Mouse (Mus musculus) kidney, postnatal 0 days (tissue): ENCODE results near the gene Olfr1167. TPM values are rescaled to one million over a fixed set of nuclear protein-coding genes. Genes with fewer than 3 reads are reported as not detected.
"Not testable (repeated sequence)": the region's sequence is repeated elsewhere in the genome, so short reads cannot be mapped to it uniquely, and the experiment has no call there.

Source experiments
- ATAC-seq: fragments of 200-750 bp; cut with Nextera tagmentation; replicated peaks from 2 replicates; pipeline ENCODE4 v1.8.0; 2017; ENCODE audit warnings: low read depth, moderate number of reproducible peaks, moderate TSS enrichment, moderate library complexity; ENCODE audit not compliant: low FRiP score
- DNase-seq: peaks from one replicate; pipeline ENCODE4 v3.0.0-alpha.2; 2016; ENCODE audit warnings: low spot score
- H3K27ac ChIP-seq: fragments of 300-500 bp; sonication (generic); 2 replicates; pipeline ENCODE4 v1.5.1; 2014; ENCODE audit warnings: mild to moderate bottlenecking
- H3K27me3 ChIP-seq: fragments of 300-500 bp; sonication (generic); 2 replicates; pipeline ENCODE4 v1.6.1; 2014; ENCODE audit warnings: low read length, mixed read lengths; ENCODE audit not compliant: insufficient read depth
- H3K36me3 ChIP-seq: fragments of 300-500 bp; sonication (generic); 2 replicates; pipeline ENCODE4 v1.6.1; 2014; ENCODE audit warnings: low read length, mixed read lengths; ENCODE audit not compliant: insufficient read depth
- H3K4me1 ChIP-seq: fragments of 300-500 bp; sonication (generic); replicated peaks from 2 replicates; pipeline ENCODE4 v1.6.1; 2014; ENCODE audit warnings: antibody characterized with exemption, low read length, mixed read lengths; ENCODE audit not compliant: insufficient read depth
- H3K4me2 ChIP-seq: fragments of 300-500 bp; sonication (generic); 2 replicates; pipeline ENCODE4 v1.6.1; 2014; ENCODE audit warnings: mild to moderate bottlenecking, low read length, moderate library complexity, mixed read lengths
- H3K4me3 ChIP-seq: fragments of 300-500 bp; sonication (generic); replicated peaks from 2 replicates; pipeline ENCODE4 v1.5.1; 2014; ENCODE audit warnings: low read depth, low read length
- H3K9ac ChIP-seq: fragments of 300-500 bp; sonication (generic); 2 replicates; pipeline ENCODE4 v1.6.1; 2014; ENCODE audit warnings: low read depth, low read length
- H3K9me3 ChIP-seq: fragments of 300-500 bp; sonication (generic); replicated peaks from 2 replicates; pipeline ENCODE4 v1.6.1; 2016; ENCODE audit warnings: low read length, inconsistent platforms, mixed read lengths
- CTCF ChIP-seq: IDR thresholded peaks from 2 replicates; pipeline ENCODE4 v1.5.1; 2016; ENCODE audit warnings: antibody characterized with exemption, low read depth, mild to moderate bottlenecking, moderate library complexity
- WGBS: fragments of 180-500 bp; shearing (Covaris S2); extraction: QIAGEN DNeasy Blood & Tissue Kit; methylation state at CpG from one replicate; pipeline ENCODE4 v1.1.7; 2014; 5-methylcytosine and 5-hydroxymethylcytosine counted together
- polyA plus RNA-seq: library from polyadenylated mRNA; unstranded; fragments of >200 nt; fragmentation: Nextera tagmentation; extraction: Ambion mirVana; gene quantifications from 2 replicates; pipeline ENCODE4 v1.2.1, GENCODE M21; 2015

Gene Olfr1167
- polyA plus RNA-seq, result not detected in 2 replicates

GRCm38 (mm10) chr2:88155093-88155492 lies at the start of gene Olfr1167:
TSS of gene Olfr1167 (minus strand) at chr2:88155193.
- H3K4me1 ChIP-seq, H3K27me3 ChIP-seq, ATAC-seq, H3K27ac ChIP-seq, H3K4me3 ChIP-seq, H3K36me3 ChIP-seq, DNase-seq, H3K9me3 ChIP-seq, H3K4me2 ChIP-seq, H3K9ac ChIP-seq: not testable (repeated sequence)
- 88% methylated on average over 1 of the region's 1 CpGs for WGBS

GRCm38 (mm10) chr2:88181580-88181979 lies 26.6 kb upstream of the Olfr1167 start, which contains the start of gene Olfr1168:
TSS of gene Olfr1168 (plus strand) at chr2:88181880.
- H3K4me3 ChIP-seq, result no peak within 1 kb of the TSS
- no peak within 1 kb of the TSS for H3K9ac ChIP-seq
- ATAC-seq (no peak), DNase-seq (no peak)
- no peaks in the 10 kb centered on the region for H3K4me1 ChIP-seq
- H3K27me3 ChIP-seq, result no peaks in the 10 kb centered on the region
- H3K9me3 ChIP-seq, result no peaks in the 10 kb centered on the region
- H3K27ac ChIP-seq, result no peak within 1 kb of the TSS
- 81% methylated on average over 2 of the region's 2 CpGs for WGBS
- no peak within 1 kb of the TSS for H3K4me2 ChIP-seq
- no peak for TF ChIP-seq CTCF
- no peaks in the 10 kb centered on the region for H3K36me3 ChIP-seq

GRCm38 (mm10) chr2:88128172-88128571 lies 26.8 kb downstream of the Olfr1167 start, which contains the start of gene Olfr1166:
TSS of gene Olfr1166 (minus strand) at chr2:88128272.
- no peak for DNase-seq
- H3K4me2 ChIP-seq, result no peak within 1 kb of the TSS
- H3K27ac ChIP-seq, result no peak within 1 kb of the TSS
- no peaks in the 10 kb centered on the region for H3K9me3 ChIP-seq
- no peak for ATAC-seq
- H3K4me1 ChIP-seq, result no peaks in the 10 kb centered on the region
- H3K4me3 ChIP-seq, result no peak within 1 kb of the TSS
- no peaks in the 10 kb centered on the region for H3K27me3 ChIP-seq
- WGBS, result 91% methylated on average over 1 of the region's 1 CpGs
- no peak within 1 kb of the TSS for H3K9ac ChIP-seq
- no peak for TF ChIP-seq CTCF
- H3K36me3 ChIP-seq, result no peaks in the 10 kb centered on the region

Other genes with a start within 250 kb of the Olfr1167 start
- gene Olfr1155, start 210.1 kb downstream of the Olfr1167 start, polyA plus RNA-seq, result not detected in 2 replicates
- not detected in 2 replicates for gene Olfr1156, start 202.1 kb downstream of the Olfr1167 start, polyA plus RNA-seq
- not detected in 2 replicates for gene Olfr1157, start 186.9 kb downstream of the Olfr1167 start, polyA plus RNA-seq
- gene Olfr74, start 180.5 kb downstream of the Olfr1167 start, polyA plus RNA-seq, result not detected in 2 replicates
- gene Olfr1158, start 165.1 kb downstream of the Olfr1167 start, polyA plus RNA-seq, result not detected in 2 replicates
- gene Olfr1160, start 146.9 kb downstream of the Olfr1167 start, polyA plus RNA-seq, result not detected in 2 replicates
- gene Olfr1161, start 132.4 kb downstream of the Olfr1167 start, polyA plus RNA-seq, result not detected in 2 replicates
- gene Olfr73, start 117.5 kb downstream of the Olfr1167 start, polyA plus RNA-seq, result not detected in 2 replicates
- not detected in 2 replicates for gene Olfr1162, start 104.1 kb downstream of the Olfr1167 start, polyA plus RNA-seq
- gene Olfr1163, start 83.4 kb downstream of the Olfr1167 start, polyA plus RNA-seq, result not detected in 2 replicates
- not detected in 2 replicates for gene Olfr1164, start 61.2 kb downstream of the Olfr1167 start, polyA plus RNA-seq
- not detected in 2 replicates for gene Olfr1166, start 26.9 kb downstream of the Olfr1167 start, polyA plus RNA-seq
- not detected in 2 replicates for gene Olfr1168, start 26.7 kb upstream of the Olfr1167 start, polyA plus RNA-seq
- not detected in 2 replicates for gene Olfr1170, start 73.1 kb upstream of the Olfr1167 start, polyA plus RNA-seq
- gene Olfr1173, start 124.7 kb upstream of the Olfr1167 start, polyA plus RNA-seq, result not detected in 2 replicates
- gene Olfr1174-ps, start 159.9 kb upstream of the Olfr1167 start, polyA plus RNA-seq, result not detected in 2 replicates
- not detected in 2 replicates for gene Olfr1175-ps, start 172.0 kb upstream of the Olfr1167 start, polyA plus RNA-seq
- gene Olfr1176, start 181.5 kb upstream of the Olfr1167 start, polyA plus RNA-seq, result not detected in 2 replicates
- gene Olfr1177-ps, start 191.3 kb upstream of the Olfr1167 start, polyA plus RNA-seq, result not detected in 2 replicates
- gene Olfr1178, start 231.9 kb upstream of the Olfr1167 start, polyA plus RNA-seq, result not detected in 2 replicates